17 mouse cellular contexts compared by ENCODE assay signal in the genomic region with DNA sequence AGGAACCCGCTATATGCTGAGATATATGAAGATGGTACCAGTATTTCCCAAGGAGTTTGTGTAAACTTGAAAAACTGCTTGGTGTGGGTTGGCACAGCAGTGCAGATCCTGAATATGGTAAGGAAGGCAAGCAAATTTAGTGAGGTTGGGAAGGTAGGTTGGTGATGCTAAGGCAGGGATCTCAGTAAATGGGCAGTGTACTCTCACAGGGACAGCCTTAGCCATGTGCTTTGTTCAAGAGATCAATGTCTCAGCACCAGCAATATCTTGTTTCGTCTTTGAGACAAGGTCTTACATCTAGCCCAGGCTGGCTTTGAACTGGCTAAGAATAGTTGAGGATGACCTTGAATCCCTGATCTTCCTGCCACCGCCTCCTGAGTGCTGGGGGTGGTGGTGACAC. TPM values are rescaled to one million over a fixed set of nuclear protein-coding genes. Genes with fewer than 3 reads are reported as not detected.
DNase-seq lines count a peak whose midpoint lies in the region; ATAC-seq and TF ChIP-seq lines count a peak whose summit lies in the region.
"Had no signal": no experiment of that assay in that cellular context is flagged by ENCODE, and none has a peak within 500 bp of the region (broad histone marks: within the 10 kb centered on the region; RNA-seq: fewer than 3 reads in every experiment).

No protein-coding gene starts in this region.

- WGBS in heart, embryonic 11.5 days (ENCODE audit: insufficient replicate concordance) = 68% methylated on average over 3 of the region's 3 CpGs
- 84% methylated on average over 3 of the region's 3 CpGs for WGBS in intestine, embryonic 16.5 days
- 88% methylated on average over 3 of the region's 3 CpGs for WGBS in intestine, embryonic 15.5 days
- 73% methylated on average over 3 of the region's 3 CpGs for WGBS in liver, embryonic 13.5 days (ENCODE audit: insufficient replicate concordance)

- no peak overlapping the region for H3K9ac ChIP-seq in heart, embryonic 11.5 days (ENCODE audit: low read depth, low read length)
- H3K9ac ChIP-seq in intestine, embryonic 16.5 days (ENCODE audit: low read depth, low read length) = no peak overlapping the region
- H3K9ac ChIP-seq in intestine, embryonic 15.5 days = no peak overlapping the region
- no peak overlapping the region for H3K9ac ChIP-seq in CH12.LX (ENCODE audit: insufficient read depth, low read depth)
- no peak overlapping the region for H3K9ac ChIP-seq in liver, embryonic 13.5 days
- H3K9ac ChIP-seq: embryonic facial prominence, embryonic 12.5 days; hindbrain, embryonic 14.5 days; neural tube, embryonic 13.5 days had no signal

- H3K27ac ChIP-seq in heart, embryonic 11.5 days (ENCODE audit: low read depth, low read length) = peak overlapping the region; percentile 25; the same call in 1 of the 2 replicates
- H3K27ac ChIP-seq in intestine, embryonic 16.5 days (ENCODE audit: low read length) = no peak overlapping the region
- no peak overlapping the region for H3K27ac ChIP-seq in intestine, embryonic 15.5 days
- no peak overlapping the region for H3K27ac ChIP-seq in CH12.LX (ENCODE audit: insufficient read depth, low read depth)
- peak overlapping the region; percentile 35 for H3K27ac ChIP-seq in liver, embryonic 13.5 days
- H3K27ac ChIP-seq: embryonic facial prominence, embryonic 12.5 days; gastrocnemius, adult 2 months; hindbrain, embryonic 14.5 days; neural tube, embryonic 13.5 days had no signal

- no peak for TF ChIP-seq RAD21 in CH12.LX (IDR thresholded peaks at IDR 0.05; ENCODE audit: low read depth, low read length)

- no peak overlapping the region for H3K4me2 ChIP-seq in heart, embryonic 11.5 days
- H3K4me2 ChIP-seq in intestine, embryonic 16.5 days (ENCODE audit: low read depth, low read length) = no peak overlapping the region
- no peak overlapping the region for H3K4me2 ChIP-seq in intestine, embryonic 15.5 days (replicated peaks)
- no peak overlapping the region for H3K4me2 ChIP-seq in CH12.LX (ENCODE audit: insufficient read depth, low read depth, poor library complexity, severe bottlenecking)
- peak overlapping the region; percentile 16 for H3K4me2 ChIP-seq in liver, embryonic 13.5 days
- H3K4me2 ChIP-seq: embryonic facial prominence, embryonic 12.5 days; hindbrain, embryonic 14.5 days; neural tube, embryonic 13.5 days had no signal

- no peak for TF ChIP-seq CTCF in CH12.LX (conservative IDR thresholded peaks at IDR 0.05 in 1 of 2, IDR thresholded peaks at IDR 0.05 in 1 of 2; ENCODE audit: low read depth in 2 of 2, low read length in 2 of 2)

- no peaks in the 10 kb centered on the region for H3K79me2 ChIP-seq in CH12.LX (replicated peaks; ENCODE audit: control insufficient read depth, extremely low read depth, insufficient read depth, poor library complexity, severe bottlenecking)

- TF ChIP-seq EP300 in CH12.LX (IDR thresholded peaks at IDR 0.05; ENCODE audit: low read length) = no peak

- no peak for ATAC-seq in heart, embryonic 11.5 days (replicated peaks; ENCODE audit: insufficient number of reproducible peaks, low FRiP score, low TSS enrichment)
- ATAC-seq in intestine, embryonic 16.5 days = 0 out of 2 replicates have a peak, but pooled peaks have one; percentile 18
- no peak for ATAC-seq in intestine, embryonic 15.5 days
- ATAC-seq in liver, embryonic 13.5 days (ENCODE audit: low read depth) = no peak
- ATAC-seq: activated CD4-positive, CD25-positive, alpha-beta regulatory T cell, adult 4 months; forebrain, embryonic 16.5 days had no signal

- H3K4me1 ChIP-seq in heart, embryonic 11.5 days (ENCODE audit: control insufficient read depth, insufficient read depth, low read length) = peaks cover 12% of the 10 kb centered on the region
- no peaks in the 10 kb centered on the region for H3K4me1 ChIP-seq in intestine, embryonic 16.5 days (ENCODE audit: control insufficient read depth, insufficient read depth, low read length)
- H3K4me1 ChIP-seq in intestine, embryonic 15.5 days (replicated peaks) = no peaks in the 10 kb centered on the region
- no peaks in the 10 kb centered on the region for H3K4me1 ChIP-seq in CH12.LX (ENCODE audit: control insufficient read depth in 1 of 2, insufficient read depth in 2 of 2)
- peaks cover 27% of the 10 kb centered on the region for H3K4me1 ChIP-seq in liver, embryonic 13.5 days (replicated peaks)

- in situ Hi-C loops in CH12.LX (cut with MboI; ENCODE audit: low pct_ligation_motif_present, low pct_unique_long_range_greater_than_20kb, low sequenced_read_pairs) = loop anchor here (5.0 kb wide), 1 partner anchor 73 kb away; a partner anchor contains a TSS

- no peak overlapping the region for H3K4me3 ChIP-seq in heart, embryonic 11.5 days (ENCODE audit: low read depth, low read length)
- no peak overlapping the region for H3K4me3 ChIP-seq in intestine, embryonic 16.5 days (ENCODE audit: low read length)
- no peak overlapping the region for H3K4me3 ChIP-seq in intestine, embryonic 15.5 days (replicated peaks)
- no peak overlapping the region for H3K4me3 ChIP-seq in CH12.LX (replicated peaks in 1 of 3; ENCODE audit: low read depth in 2 of 3, low read length in 2 of 3, poor library complexity in 1 of 3)
- no peak overlapping the region for H3K4me3 ChIP-seq in liver, embryonic 13.5 days (replicated peaks)
- H3K4me3 ChIP-seq: embryonic facial prominence, embryonic 12.5 days; gastrocnemius, adult 2 months; neural tube, embryonic 13.5 days had no signal

- dilution Hi-C loops in CH12.LX (cut with MboI; ENCODE audit: extremely low pct_ligation_motif_present, extremely low pct_unique_long_range_greater_than_20kb, low sequenced_read_pairs) = no loop called here

- no peak for DNase-seq in heart, postnatal 36 days
- DNase-seq in CH12.LX (ENCODE audit: extremely low read depth) = no peak
- no peak for DNase-seq in liver, embryonic 13.5 days
- DNase-seq in layer of hippocampus, postnatal 14 days (ENCODE audit: low spot score in 2 of 2) = no peak
- no peak for DNase-seq in spleen, adult 12 weeks (ENCODE audit: low spot score)
- DNase-seq: cerebellum, adult 9-10 months; gastrocnemius, adult 2 months; lung, adult 2 months; right cerebral cortex, postnatal 4 days had no signal

- no peaks in the 10 kb centered on the region for H3K27me3 ChIP-seq in heart, embryonic 11.5 days (ENCODE audit: control insufficient read depth, insufficient read depth, low read length)
- no peaks in the 10 kb centered on the region for H3K27me3 ChIP-seq in intestine, embryonic 16.5 days (replicated peaks; ENCODE audit: control insufficient read depth, insufficient read depth, low read length)
- H3K27me3 ChIP-seq in intestine, embryonic 15.5 days (replicated peaks) = no peaks in the 10 kb centered on the region
- no peaks in the 10 kb centered on the region for H3K27me3 ChIP-seq in CH12.LX (replicated peaks)
- H3K27me3 ChIP-seq in liver, embryonic 13.5 days = no peaks in the 10 kb centered on the region
- H3K27me3 ChIP-seq: embryonic facial prominence, embryonic 12.5 days; neural tube, embryonic 13.5 days had no signal

- no peaks in the 10 kb centered on the region for H3K9me3 ChIP-seq in heart, embryonic 11.5 days (replicated peaks; ENCODE audit: control insufficient read depth, low read length)
- H3K9me3 ChIP-seq in intestine, embryonic 16.5 days (ENCODE audit: control insufficient read depth, low read length) = no peaks in the 10 kb centered on the region
- no peaks in the 10 kb centered on the region for H3K9me3 ChIP-seq in intestine, embryonic 15.5 days
- no peaks in the 10 kb centered on the region for H3K9me3 ChIP-seq in CH12.LX (replicated peaks; ENCODE audit: low read length)
- no peaks in the 10 kb centered on the region for H3K9me3 ChIP-seq in liver, embryonic 13.5 days (replicated peaks)
- H3K9me3 ChIP-seq: embryonic facial prominence, embryonic 12.5 days; neural tube, embryonic 13.5 days had no signal

- no peak for TF ChIP-seq POLR2A in CH12.LX (IDR thresholded peaks at IDR 0.05; ENCODE audit: low read depth, low read length)

- 0 out of 2 replicates have a peak, but pooled peaks cover 2% of the 10 kb centered on the region for H3K36me3 ChIP-seq in heart, embryonic 11.5 days (ENCODE audit: control insufficient read depth, insufficient read depth, low read length)
- H3K36me3 ChIP-seq in intestine, embryonic 16.5 days (ENCODE audit: control insufficient read depth, insufficient read depth, low read length) = peaks cover 4% of the 10 kb centered on the region; the same call in 1 of the 2 replicates
- peaks cover 6% of the 10 kb centered on the region; the same call in 1 of the 2 replicates for H3K36me3 ChIP-seq in intestine, embryonic 15.5 days
- H3K36me3 ChIP-seq in CH12.LX (replicated peaks in 1 of 2; ENCODE audit: control insufficient read depth in 1 of 2, insufficient read depth in 1 of 2, low read length in 1 of 2) = peaks cover 9 to 27% of the 10 kb centered on the region in 2 experiments
- peaks cover 21% of the 10 kb centered on the region for H3K36me3 ChIP-seq in liver, embryonic 13.5 days

- intact Hi-C loops in heart, postnatal 36 days (cut with DNase I) = loop anchor here (5.0 kb wide), 1 partner anchor 67 kb away; no protein-coding TSS in a partner anchor

TF ChIP-seq in CH12.LX, 34 proteins besides CTCF, POLR2A, EP300 and RAD21:
- TF ChIP-seq MEF2A (IDR thresholded peaks at IDR 0.05; ENCODE audit: borderline replicate concordance, low read depth, low read length) (no peak), SIN3A (IDR thresholded peaks at IDR 0.05; ENCODE audit: low read length) (no peak), MYC (IDR thresholded peaks at IDR 0.05; ENCODE audit: low read depth, low read length) (no peak), ZMIZ1 (IDR thresholded peaks at IDR 0.05; ENCODE audit: low read depth, low read length) (0 out of 2 replicates have a peak, but pooled peaks have one; percentile 49), PAX5 (IDR thresholded peaks at IDR 0.05; ENCODE audit: low read length) (no peak)
TF ChIP-seq in CH12.LX: peak in this region for 1.

RNA-seq across cellular contexts. Expression of a gene that starts 43.6 kb away (rescaled TPM):
- 329 and 345 TPM in 2 replicates for polyA plus RNA-seq in heart, embryonic 11.5 days (2014; fragmentation: Nextera tagmentation; extraction: Ambion mirVana)
- 100 to 1,000 TPM; 203 to 210 TPM for total RNA-seq in heart, postnatal 36 days (2021)
- polyA plus RNA-seq in intestine, embryonic 16.5 days (2015; fragmentation: Nextera tagmentation; extraction: Ambion mirVana) = 277 and 289 TPM in 2 replicates
- 307 and 411 TPM in 2 replicates for polyA plus RNA-seq in intestine, embryonic 15.5 days (2015; fragmentation: Nextera tagmentation; extraction: Ambion mirVana)
- total RNA-seq in CH12.LX (2012; rRNA removed) (113 and 163 TPM in 2 replicates), CH12.LX (2014; rRNA removed) (415 and 493 TPM in 2 replicates)
- 327 and 467 TPM in 2 replicates for polyA plus RNA-seq in CH12.LX (2012; ENCODE audit: insufficient read length, low read depth)
- 236 and 269 TPM in 2 replicates for polyA plus RNA-seq in liver, embryonic 13.5 days (2015; fragmentation: Nextera tagmentation; extraction: Ambion mirVana)
- total RNA-seq in layer of hippocampus, postnatal 14 days (2021) = 100 to 1,000 TPM; 123 to 132 TPM

Comparison
In these comparisons a context has a peak if more than half of its experiments do, and no peak if none do; other contexts are left out.
1. H3K27ac ChIP-seq: peak in heart, embryonic 11.5 days (single experiment) and liver, embryonic 13.5 days (single experiment); none in intestine, embryonic 16.5 days (single experiment), intestine, embryonic 15.5 days (single experiment) and CH12.LX (single experiment).